Mouse (Mus musculus): ENCODE data around the gene Pdzrn3. TPM values are rescaled to one million over a fixed set of nuclear protein-coding genes. Genes with fewer than 3 reads are reported as not detected.

The Pdzrn3 gene
- polyA plus RNA-seq, 1 experiment from 2014 or later, result 8.2 TPM

- Histone ChIP-seq H3K9ac (ENCODE audit: low read length) (no peak overlapping the region), H3K27ac (ENCODE audit: low read length) (peak overlapping the region; percentile 71), H3K4me3 (ENCODE audit: low read length) (no peak overlapping the region), H3K9me3 (ENCODE audit: control insufficient read depth, low read length) (no peaks in the 10 kb centered on the region), H3K4me2 (ENCODE audit: low read depth, low read length) (no peak overlapping the region), H3K36me3 (ENCODE audit: control insufficient read depth, insufficient read depth, low read length) (no peaks in the 10 kb centered on the region), H3K27me3 (ENCODE audit: control insufficient read depth, insufficient read depth, low read depth, low read length) (no peaks in the 10 kb centered on the region), H3K4me1 (replicated peaks; ENCODE audit: control insufficient read depth, insufficient read depth, low read length) (peaks cover 25% of the 10 kb centered on the region)
- 39% methylated on average over 12 of the region's 12 CpGs for WGBS
- peak; percentile 83 for ATAC-seq (ENCODE audit: low read depth)
These were observed 17.4 kb downstream of the Pdzrn3 start for GRCm38 (mm10) chr6:101360211-101360737.

GRCm38 (mm10) chr6:101359646-101360045 lies 18.1 kb downstream of the Pdzrn3 start:
- Histone ChIP-seq H3K9me3 (ENCODE audit: control insufficient read depth, low read length) (no peaks in the 10 kb centered on the region), H3K4me3 (ENCODE audit: low read length) (no peak overlapping the region), H3K4me2 (ENCODE audit: low read depth, low read length) (no peak overlapping the region), H3K36me3 (ENCODE audit: control insufficient read depth, insufficient read depth, low read length) (no peaks in the 10 kb centered on the region), H3K27me3 (ENCODE audit: control insufficient read depth, insufficient read depth, low read depth, low read length) (no peaks in the 10 kb centered on the region), H3K4me1 (replicated peaks; ENCODE audit: control insufficient read depth, insufficient read depth, low read length) (peaks cover 28% of the 10 kb centered on the region), H3K9ac (ENCODE audit: low read length) (no peak overlapping the region), H3K27ac (ENCODE audit: low read length) (peak overlapping the region; percentile 71)
- 0 out of 2 replicates have a peak, but pooled peaks have one; percentile 1 for ATAC-seq (ENCODE audit: low read depth)
- 28% methylated on average over 4 of the region's 4 CpGs for WGBS

- 47% methylated on average over 1 of the region's 1 CpGs for WGBS
- peaks cover 53% of the 10 kb centered on the region for H3K4me1 ChIP-seq (replicated peaks; ENCODE audit: control insufficient read depth, insufficient read depth, low read length)
- no peak overlapping the region for H3K4me2 ChIP-seq (ENCODE audit: low read depth, low read length)
These were observed 22.8 kb downstream of the Pdzrn3 start for GRCm38 (mm10) chr6:101354887-101355286.

GRCm38 (mm10) chr6:101354230-101354881 lies 23.3 kb downstream of the Pdzrn3 start:
- ATAC-seq (ENCODE audit: low read depth), result no peak
- Histone ChIP-seq H3K4me2 (ENCODE audit: low read depth, low read length) (no peak overlapping the region), H3K27me3 (ENCODE audit: control insufficient read depth, insufficient read depth, low read depth, low read length) (no peaks in the 10 kb centered on the region), H3K4me3 (ENCODE audit: low read length) (no peak overlapping the region), H3K9ac (ENCODE audit: low read length) (no peak overlapping the region), H3K36me3 (ENCODE audit: control insufficient read depth, insufficient read depth, low read length) (no peaks in the 10 kb centered on the region), H3K4me1 (replicated peaks; ENCODE audit: control insufficient read depth, insufficient read depth, low read length) (peaks cover 48% of the 10 kb centered on the region), H3K27ac (ENCODE audit: low read length) (peak overlapping the region; percentile 61), H3K9me3 (ENCODE audit: control insufficient read depth, low read length) (no peaks in the 10 kb centered on the region)
- 43% methylated on average over 8 of the region's 8 CpGs for WGBS

More at GRCm38 (mm10) chr6:101354887-101355286, 22.8 kb downstream of the Pdzrn3 start:
- H3K27ac ChIP-seq (ENCODE audit: low read length), result peak overlapping the region; percentile 61
- H3K9me3 ChIP-seq (ENCODE audit: control insufficient read depth, low read length), result no peaks in the 10 kb centered on the region
- no peak overlapping the region for H3K4me3 ChIP-seq (ENCODE audit: low read length)
- no peaks in the 10 kb centered on the region for H3K27me3 ChIP-seq (ENCODE audit: control insufficient read depth, insufficient read depth, low read depth, low read length)
- ATAC-seq (ENCODE audit: low read depth), result no peak
- no peak overlapping the region for H3K9ac ChIP-seq (ENCODE audit: low read length)
- H3K36me3 ChIP-seq (ENCODE audit: control insufficient read depth, insufficient read depth, low read length), result no peaks in the 10 kb centered on the region

- H3K4me2 ChIP-seq (ENCODE audit: low read depth, low read length), result no peak overlapping the region
- H3K9me3 ChIP-seq (ENCODE audit: control insufficient read depth, low read length), result no peaks in the 10 kb centered on the region
- WGBS, result 58% methylated on average over 7 of the region's 7 CpGs
- H3K27ac ChIP-seq (ENCODE audit: low read length), result peak overlapping the region; percentile 76
- peaks cover 46% of the 10 kb centered on the region for H3K4me1 ChIP-seq (replicated peaks; ENCODE audit: control insufficient read depth, insufficient read depth, low read length)
- H3K36me3 ChIP-seq (ENCODE audit: control insufficient read depth, insufficient read depth, low read length), result no peaks in the 10 kb centered on the region
- no peaks in the 10 kb centered on the region for H3K27me3 ChIP-seq (ENCODE audit: control insufficient read depth, insufficient read depth, low read depth, low read length)
- no peak overlapping the region for H3K4me3 ChIP-seq (ENCODE audit: low read length)
- no peak overlapping the region for H3K9ac ChIP-seq (ENCODE audit: low read length)
- no peak for ATAC-seq (ENCODE audit: low read depth)
These were observed 24.0 kb downstream of the Pdzrn3 start for GRCm38 (mm10) chr6:101353701-101354100.

GRCm38 (mm10) chr6:101352626-101353025 lies 25.1 kb downstream of the Pdzrn3 start:
- Histone ChIP-seq H3K27me3 (ENCODE audit: control insufficient read depth, insufficient read depth, low read depth, low read length) (no peaks in the 10 kb centered on the region), H3K4me3 (ENCODE audit: low read length) (no peak overlapping the region), H3K36me3 (ENCODE audit: control insufficient read depth, insufficient read depth, low read length) (no peaks in the 10 kb centered on the region), H3K4me2 (ENCODE audit: low read depth, low read length) (no peak overlapping the region), H3K27ac (ENCODE audit: low read length) (peak overlapping the region; percentile 62), H3K9me3 (ENCODE audit: control insufficient read depth, low read length) (no peaks in the 10 kb centered on the region), H3K9ac (ENCODE audit: low read length) (no peak overlapping the region), H3K4me1 (replicated peaks; ENCODE audit: control insufficient read depth, insufficient read depth, low read length) (peaks cover 46% of the 10 kb centered on the region)
- 45% methylated on average over 10 of the region's 10 CpGs for WGBS
- ATAC-seq (ENCODE audit: low read depth), result peak; percentile 80

GRCm38 (mm10) chr6:101351100-101351499 lies 26.6 kb downstream of the Pdzrn3 start:
- peak; percentile 63 for ATAC-seq (ENCODE audit: low read depth)
- H3K36me3 ChIP-seq (ENCODE audit: control insufficient read depth, insufficient read depth, low read length), result no peaks in the 10 kb centered on the region
- WGBS, result 27% methylated on average over 1 of the region's 1 CpGs
- H3K4me3 ChIP-seq (ENCODE audit: low read length), result no peak overlapping the region
- H3K4me1 ChIP-seq (replicated peaks; ENCODE audit: control insufficient read depth, insufficient read depth, low read length), result peaks cover 44% of the 10 kb centered on the region
- no peak overlapping the region; the same call in 1 of the 2 replicates for H3K27ac ChIP-seq (ENCODE audit: low read length)
- H3K9ac ChIP-seq (ENCODE audit: low read length), result no peak overlapping the region
- H3K4me2 ChIP-seq (ENCODE audit: low read depth, low read length), result peak overlapping the region; percentile 36; the same call in 1 of the 2 replicates
- no peaks in the 10 kb centered on the region for H3K9me3 ChIP-seq (ENCODE audit: control insufficient read depth, low read length)
- no peaks in the 10 kb centered on the region for H3K27me3 ChIP-seq (ENCODE audit: control insufficient read depth, insufficient read depth, low read depth, low read length)

GRCm38 (mm10) chr6:101350414-101350973 lies 27.2 kb downstream of the Pdzrn3 start:
- peak; percentile 8; the same call in 1 of the 2 replicates for ATAC-seq (ENCODE audit: low read depth)
- Histone ChIP-seq H3K9me3 (ENCODE audit: control insufficient read depth, low read length) (no peaks in the 10 kb centered on the region), H3K4me2 (ENCODE audit: low read depth, low read length) (peak overlapping the region; percentile 36), H3K36me3 (ENCODE audit: control insufficient read depth, insufficient read depth, low read length) (no peaks in the 10 kb centered on the region), H3K4me1 (replicated peaks; ENCODE audit: control insufficient read depth, insufficient read depth, low read length) (peaks cover 45% of the 10 kb centered on the region), H3K9ac (ENCODE audit: low read length) (no peak overlapping the region), H3K27me3 (ENCODE audit: control insufficient read depth, insufficient read depth, low read depth, low read length) (no peaks in the 10 kb centered on the region), H3K27ac (ENCODE audit: low read length) (peak overlapping the region; percentile 45), H3K4me3 (ENCODE audit: low read length) (no peak overlapping the region)
- 5% methylated on average over 7 of the region's 7 CpGs for WGBS

GRCm38 (mm10) chr6:101348496-101348895 lies 29.2 kb downstream of the Pdzrn3 start:
- Histone ChIP-seq H3K27me3 (ENCODE audit: control insufficient read depth, insufficient read depth, low read depth, low read length) (no peaks in the 10 kb centered on the region), H3K4me1 (replicated peaks; ENCODE audit: control insufficient read depth, insufficient read depth, low read length) (peaks cover 34% of the 10 kb centered on the region), H3K9ac (ENCODE audit: low read length) (no peak overlapping the region), H3K4me2 (ENCODE audit: low read depth, low read length) (no peak overlapping the region), H3K27ac (ENCODE audit: low read length) (no peak overlapping the region), H3K36me3 (ENCODE audit: control insufficient read depth, insufficient read depth, low read length) (no peaks in the 10 kb centered on the region), H3K4me3 (ENCODE audit: low read length) (no peak overlapping the region), H3K9me3 (ENCODE audit: control insufficient read depth, low read length) (no peaks in the 10 kb centered on the region)
- 73% methylated on average over 5 of the region's 5 CpGs for WGBS
- no peak for ATAC-seq (ENCODE audit: low read depth)

All from lung, embryonic 16.5 days (tissue).